Mouse (Mus musculus) heart, embryonic 10.5 days (tissue): ENCODE results near the gene Pih1h3b. TPM values are rescaled to one million over a fixed set of nuclear protein-coding genes. Genes with fewer than 3 reads are reported as not detected.

Source experiments
- DNase-seq: peaks from one replicate; pipeline ENCODE4 v3.0.0-alpha.2; 2017; ENCODE audit warnings: low spot score
- H3K27ac ChIP-seq: fragments of 300-500 bp; sonication (generic); 2 replicates; pipeline ENCODE4 v1.5.1; 2016; ENCODE audit warnings: mild to moderate bottlenecking
- H3K27me3 ChIP-seq: fragments of 300-500 bp; sonication (generic); 2 replicates; pipeline ENCODE4 v1.6.1; 2016; ENCODE audit warnings: mild to moderate bottlenecking; ENCODE audit not compliant: poor library complexity, insufficient read depth, severe bottlenecking
- H3K36me3 ChIP-seq: fragments of 300-500 bp; sonication (generic); 2 replicates; pipeline ENCODE4 v1.6.1; 2016; ENCODE audit warnings: mild to moderate bottlenecking, moderate library complexity
- H3K4me1 ChIP-seq: fragments of 300-500 bp; sonication (generic); 2 replicates; pipeline ENCODE4 v1.6.1; 2016; ENCODE audit warnings: mild to moderate bottlenecking
- H3K4me3 ChIP-seq: fragments of 300-500 bp; sonication (generic); 2 replicates; pipeline ENCODE4 v1.5.1; 2016; ENCODE audit warnings: mild to moderate bottlenecking, moderate library complexity
- H3K9me3 ChIP-seq: fragments of 300-500 bp; sonication (generic); 2 replicates; pipeline ENCODE4 v1.6.1; 2016; ENCODE audit warnings: mild to moderate bottlenecking, moderate library complexity
- WGBS: fragments of 180-500 bp; shearing (Covaris S2); methylation state at CpG from one replicate; pipeline ENCODE4 v1.1.7; 2016; 5-methylcytosine and 5-hydroxymethylcytosine counted together
- polyA plus RNA-seq: library from polyadenylated mRNA; unstranded; fragments of >200 nt; fragmentation: Nextera tagmentation; extraction: Ambion mirVana; gene quantifications from 2 replicates; pipeline ENCODE4 v1.2.1, GENCODE M21; 2016

Pih1h3b gene
- not detected in 2 replicates for polyA plus RNA-seq

DNA sequence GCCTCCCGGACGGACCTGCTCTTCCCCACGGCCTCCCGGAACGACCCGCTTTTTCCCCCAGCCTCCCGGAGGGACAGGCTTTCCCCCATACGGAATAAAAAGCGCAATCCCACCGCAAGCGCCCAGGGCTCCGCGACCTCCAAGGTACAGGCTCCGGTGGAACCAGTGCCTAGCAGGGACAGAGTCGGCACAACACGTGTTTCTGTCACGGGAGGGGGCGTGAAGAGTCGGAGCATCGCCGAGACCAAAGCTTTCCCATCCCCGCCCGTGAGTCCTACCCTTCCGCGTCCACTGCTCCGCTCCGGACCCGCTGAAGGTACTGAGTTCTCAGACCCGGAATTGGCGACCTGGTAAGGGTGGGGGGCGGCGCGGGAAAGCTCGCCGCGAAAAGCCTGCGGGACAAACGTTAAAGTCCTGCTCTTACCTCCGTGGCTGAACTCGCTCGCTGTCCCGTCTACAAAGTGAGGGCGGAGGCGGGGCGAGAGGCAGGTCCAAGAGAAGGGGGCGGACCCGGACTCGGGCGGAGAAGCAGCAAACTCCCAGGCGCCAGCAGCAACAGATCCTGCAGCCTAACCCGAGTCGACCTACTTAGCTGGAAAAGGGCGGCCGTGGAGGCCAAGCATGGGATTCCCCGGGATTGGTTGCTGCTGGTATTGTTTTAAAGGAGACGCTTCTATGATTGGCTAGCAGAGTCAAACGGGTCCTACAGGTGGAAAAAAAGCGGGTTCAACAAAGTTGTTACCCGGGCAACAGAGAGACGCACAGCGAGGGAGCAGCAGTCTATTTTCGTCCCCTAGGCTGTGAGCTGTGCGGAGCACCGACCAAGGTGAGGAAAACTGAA, at the start of gene Pih1h3b, which contains the start of gene Nup62cl:
Gene Pih1h3b (plus strand): TSS at position 745 of the 841 bp plus-strand sequence.
Gene Nup62cl (minus strand): TSS at position 578 of the 841 bp plus-strand sequence.
- DNase-seq, result peak; percentile 80
- Histone ChIP-seq H3K36me3 (no peaks in the 10 kb centered on the region), H3K27ac (no peak within 1 kb of the TSS), H3K4me3 (peak within 1 kb of the TSS; percentile 57), H3K9me3 (peaks cover 5% of the 10 kb centered on the region; the same call in 1 of the 2 replicates), H3K4me1 (no peaks in the 10 kb centered on the region), H3K27me3 (peaks cover 26% of the 10 kb centered on the region)
- WGBS, result 23% methylated on average over 64 of the region's 64 CpGs

DNA sequence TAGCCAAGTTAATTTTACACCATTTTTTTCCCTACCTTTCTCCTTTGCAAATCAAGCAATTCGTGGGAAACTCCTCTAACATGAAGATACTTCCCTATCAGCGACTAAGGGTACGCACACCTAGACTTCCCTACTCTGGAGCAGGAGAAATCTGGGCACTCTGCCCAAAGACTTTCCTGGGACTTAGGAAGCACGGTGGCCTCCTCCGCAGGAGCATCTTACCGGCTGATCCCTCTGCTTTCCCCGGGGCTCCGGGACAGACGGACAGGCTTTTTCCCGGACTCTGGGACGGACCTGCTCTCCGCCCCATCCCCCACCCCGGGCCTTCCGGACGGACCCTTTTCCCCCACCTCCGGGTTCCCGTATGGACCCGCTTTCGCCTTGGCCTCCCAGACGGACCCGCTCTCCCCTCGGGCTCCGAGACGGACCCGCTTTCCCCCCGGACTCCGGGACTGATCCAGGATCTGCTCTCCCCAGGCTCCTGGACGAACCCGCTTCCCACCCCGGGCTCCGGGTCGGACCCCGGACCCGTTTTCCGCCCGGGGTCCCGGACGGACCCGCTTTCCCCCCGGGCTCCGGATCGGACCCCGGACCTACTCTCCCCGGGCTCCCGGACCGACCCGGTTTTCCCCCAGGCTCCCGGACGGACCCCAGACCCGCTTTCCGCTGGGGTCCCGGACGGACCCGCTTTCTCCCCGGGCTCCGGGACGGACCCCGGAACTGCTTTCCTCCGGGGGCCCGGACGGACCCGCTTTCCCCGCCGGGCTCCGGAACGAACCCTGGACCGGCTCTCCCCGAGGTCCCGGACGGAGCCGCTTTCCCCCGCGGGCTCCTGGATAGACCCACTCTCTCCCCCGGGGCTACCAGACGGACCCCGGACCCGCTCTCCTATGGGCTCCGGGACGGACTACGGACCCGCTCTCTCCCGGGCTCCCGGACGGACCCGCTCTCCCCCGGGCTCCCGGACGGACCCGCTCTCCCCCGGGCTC, 1.5 kb upstream of the Pih1h3b start:
- no peak overlapping the region for H3K27ac ChIP-seq
- peaks cover 26% of the 10 kb centered on the region for H3K27me3 ChIP-seq
- peak overlapping the region; percentile 57 for H3K4me3 ChIP-seq
- peaks cover 5% of the 10 kb centered on the region; the same call in 1 of the 2 replicates for H3K9me3 ChIP-seq
- H3K4me1 ChIP-seq, result no peaks in the 10 kb centered on the region
- no peak for DNase-seq
- H3K36me3 ChIP-seq, result no peaks in the 10 kb centered on the region
- 14% methylated on average over 86 of the region's 90 CpGs for WGBS

DNA sequence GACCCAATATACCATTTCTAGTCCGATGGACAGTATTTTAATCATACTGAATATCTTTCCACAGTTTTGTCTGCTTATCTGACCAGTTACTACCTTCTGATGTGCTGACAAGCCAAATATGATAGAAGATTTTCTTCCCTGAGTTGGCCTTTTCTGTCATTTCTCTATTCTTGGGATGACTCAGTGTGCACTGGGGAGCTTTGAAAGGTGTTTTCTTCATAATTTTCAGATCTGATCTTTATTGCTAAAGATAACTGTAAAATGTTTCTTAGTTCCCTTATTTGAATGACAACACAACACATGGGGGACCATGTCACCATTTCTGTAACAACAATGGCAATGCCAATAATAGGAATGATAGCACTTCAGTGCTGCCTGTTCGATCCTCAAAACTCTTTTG, 19.9 kb downstream of the Pih1h3b start:
- DNase-seq, result no peak
- Histone ChIP-seq H3K9me3 (no peaks in the 10 kb centered on the region), H3K27me3 (no peaks in the 10 kb centered on the region), H3K27ac (no peak overlapping the region), H3K4me3 (no peak overlapping the region), H3K36me3 (no peaks in the 10 kb centered on the region), H3K4me1 (no peaks in the 10 kb centered on the region)
- WGBS, result 86% methylated on average over 2 of the region's 2 CpGs

DNA sequence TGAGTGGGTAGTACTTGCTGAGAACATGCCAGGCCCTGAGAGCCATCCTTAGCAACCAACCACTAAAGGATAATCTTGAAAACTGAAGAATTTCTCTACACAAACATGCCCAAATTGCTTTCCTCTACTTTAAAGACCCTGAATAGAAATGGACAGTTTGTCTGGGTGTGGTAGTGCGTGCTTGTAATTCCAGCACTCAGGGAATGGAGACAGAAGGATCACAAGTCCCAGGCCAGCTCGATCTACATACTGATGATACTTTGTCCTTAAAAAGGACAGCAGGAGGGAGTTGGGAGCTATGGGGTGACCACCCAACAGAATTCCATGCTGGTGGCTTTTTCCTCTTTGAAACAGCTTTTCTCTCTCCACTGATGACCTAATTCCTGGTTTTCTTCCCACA, 31.4 kb downstream of the Pih1h3b start:
- Histone ChIP-seq H3K36me3 (no peaks in the 10 kb centered on the region), H3K27ac (no peak overlapping the region), H3K9me3 (no peaks in the 10 kb centered on the region), H3K4me1 (no peaks in the 10 kb centered on the region), H3K4me3 (no peak overlapping the region), H3K27me3 (no peaks in the 10 kb centered on the region)
- no peak for DNase-seq
- WGBS, result 69% methylated on average over 2 of the region's 2 CpGs

Other genes with a start within 250 kb of the Pih1h3b start
- gene Morc4, start 191.2 kb upstream of the Pih1h3b start, polyA plus RNA-seq, result 10.1 and 12.6 TPM in 2 replicates
- 5.5 and 6.8 TPM in 2 replicates for gene Rbm41, start 64.3 kb upstream of the Pih1h3b start, polyA plus RNA-seq
- gene Nup62cl, start 167 bp upstream of the Pih1h3b start, polyA plus RNA-seq, result 3.7 and 5.8 TPM in 2 replicates